In the genomic region with DNA sequence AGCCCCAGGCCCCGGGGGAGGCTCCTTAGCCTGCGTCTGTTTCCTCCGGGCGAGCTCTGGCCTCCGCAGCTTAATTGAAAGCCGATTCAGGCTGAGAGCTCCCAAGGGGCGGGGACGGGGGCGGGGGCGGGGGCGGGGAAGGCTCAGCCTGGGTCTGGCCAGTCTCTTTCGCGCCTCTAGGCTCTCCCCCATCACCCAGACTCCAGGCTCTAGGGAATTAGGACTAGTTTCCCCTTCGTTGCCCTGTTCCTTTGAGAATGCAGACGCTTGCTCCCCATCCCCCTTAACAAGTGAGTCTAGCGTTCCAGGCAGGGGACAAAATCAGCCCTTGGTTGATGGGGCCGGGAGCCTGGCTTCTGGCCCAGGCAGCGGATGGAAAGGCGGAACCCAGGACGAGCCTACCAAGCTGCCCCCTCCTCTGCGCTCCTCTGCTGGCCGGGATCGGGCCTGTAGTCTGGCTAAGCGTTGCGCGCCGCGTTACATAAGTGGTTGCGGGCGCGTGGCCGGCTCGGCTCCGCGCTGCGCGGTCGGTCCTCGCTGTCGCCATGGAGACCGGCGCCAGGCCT, we compare ENCODE assay signal across 8 mouse cellular contexts. TPM values are rescaled to one million over a fixed set of nuclear protein-coding genes. Genes with fewer than 3 reads are reported as not detected.
A peak's percentile ranks its signal among the peaks of the same experiment; 100 is the strongest.
DNase-seq lines count a peak whose midpoint lies in the region; ATAC-seq and TF ChIP-seq lines count a peak whose summit lies in the region.

No protein-coding gene starts in this region.

- peak; percentile 20 for DNase-seq in kidney, postnatal 10 days
- DNase-seq in kidney, adult 2 months, result no peak
- DNase-seq in embryo, embryonic 10 days (ENCODE audit: low spot score), result peak; percentile 67
- no peak for DNase-seq in spleen, adult 12 weeks (ENCODE audit: low spot score)
- no peak for DNase-seq in kidney, postnatal 14 days
- DNase-seq in lung, postnatal 10 days, result no peak

- ATAC-seq in hindbrain, embryonic 16.5 days, result peak; percentile 68
- peak; percentile 48 for ATAC-seq in midbrain, embryonic 15.5 days (replicated peaks)

- H3K36me3 ChIP-seq in kidney, adult 2 months (ENCODE audit: control insufficient read depth, insufficient read depth, low read length), result no peaks in the 10 kb centered on the region
- H3K36me3 ChIP-seq in hindbrain, embryonic 16.5 days (ENCODE audit: control insufficient read depth, insufficient read depth, low read length), result no peaks in the 10 kb centered on the region
- H3K36me3 ChIP-seq in midbrain, embryonic 15.5 days (replicated peaks), result no peaks in the 10 kb centered on the region

- no peak overlapping the region for H3K4me3 ChIP-seq in kidney, adult 2 months (ENCODE audit: insufficient read depth, low read depth, low read length)
- H3K4me3 ChIP-seq in hindbrain, embryonic 16.5 days (ENCODE audit: low read length), result peak overlapping the region; percentile 52
- H3K4me3 ChIP-seq in midbrain, embryonic 15.5 days, result peak overlapping the region; percentile 71

- H3K4me2 ChIP-seq in hindbrain, embryonic 16.5 days (ENCODE audit: low read length), result peak overlapping the region; percentile 83
- H3K4me2 ChIP-seq in midbrain, embryonic 15.5 days, result peak overlapping the region; percentile 75

- no peaks in the 10 kb centered on the region for H3K9me3 ChIP-seq in hindbrain, embryonic 16.5 days (ENCODE audit: control insufficient read depth, low read length)
- no peaks in the 10 kb centered on the region for H3K9me3 ChIP-seq in midbrain, embryonic 15.5 days

- no peaks in the 10 kb centered on the region; the same call in 1 of the 2 replicates for H3K27me3 ChIP-seq in kidney, adult 2 months (replicated peaks; ENCODE audit: control insufficient read depth, insufficient read depth, low read length)
- peaks cover 3% of the 10 kb centered on the region; the same call in 1 of the 2 replicates for H3K27me3 ChIP-seq in hindbrain, embryonic 16.5 days (replicated peaks; ENCODE audit: control insufficient read depth, insufficient read depth, low read length)
- 0 out of 2 replicates have a peak, but pooled peaks cover 4% of the 10 kb centered on the region for H3K27me3 ChIP-seq in midbrain, embryonic 15.5 days (replicated peaks)

- no peak for TF ChIP-seq CTCF in kidney, adult 2 months (conservative IDR thresholded peaks at IDR 0.05; ENCODE audit: insufficient read depth, insufficient read length, low read depth, low read length)

- H3K9ac ChIP-seq in hindbrain, embryonic 16.5 days (ENCODE audit: low read depth, low read length), result peak overlapping the region; percentile 65
- peak overlapping the region; percentile 51 for H3K9ac ChIP-seq in midbrain, embryonic 15.5 days

- H3K4me1 ChIP-seq in kidney, adult 2 months (ENCODE audit: control insufficient read depth, insufficient read depth, low read length), result no peaks in the 10 kb centered on the region
- peaks cover 34% of the 10 kb centered on the region for H3K4me1 ChIP-seq in hindbrain, embryonic 16.5 days (ENCODE audit: control insufficient read depth, insufficient read depth, low read depth, low read length)
- H3K4me1 ChIP-seq in midbrain, embryonic 15.5 days, result peaks cover 53% of the 10 kb centered on the region

- WGBS in kidney, adult 2 months, result under 1% methylated on average over 42 of the region's 42 CpGs
- under 1% methylated on average over 42 of the region's 42 CpGs for WGBS in hindbrain, embryonic 16.5 days
- under 1% methylated on average over 42 of the region's 42 CpGs for WGBS in midbrain, embryonic 15.5 days

- no peak overlapping the region for H3K27ac ChIP-seq in kidney, adult 2 months (ENCODE audit: insufficient read depth, low read depth, low read length)
- H3K27ac ChIP-seq in hindbrain, embryonic 16.5 days (ENCODE audit: low read depth, low read length), result peak overlapping the region; percentile 36; the same call in 1 of the 2 replicates
- peak overlapping the region; percentile 68 for H3K27ac ChIP-seq in midbrain, embryonic 15.5 days

- no peak for TF ChIP-seq POLR2A in kidney, adult 2 months (IDR thresholded peaks at IDR 0.05; ENCODE audit: low read depth, low read length)

RNA-seq across cellular contexts. Expression of a gene that starts 10.1 kb away (rescaled TPM):
- polyA plus RNA-seq in kidney, adult 2 months (2012; rRNA removed), result 1.5 and 2.2 TPM in 2 replicates
- polyA plus RNA-seq in hindbrain, embryonic 16.5 days (2015; fragmentation: Nextera tagmentation; extraction: Ambion mirVana), result 52.7 and 54.9 TPM in 2 replicates
- 63.8 and 64.0 TPM in 2 replicates for polyA plus RNA-seq in midbrain, embryonic 15.5 days (2015; fragmentation: Nextera tagmentation; extraction: Ambion mirVana)

RNA-seq across cellular contexts. Expression of a gene that starts 30.1 kb away (rescaled TPM):
- polyA plus RNA-seq in kidney, adult 2 months (2012; rRNA removed), result 1.7 and 1.8 TPM in 2 replicates
- 22.5 and 29.3 TPM in 2 replicates for polyA plus RNA-seq in hindbrain, embryonic 16.5 days (2015; fragmentation: Nextera tagmentation; extraction: Ambion mirVana)
- polyA plus RNA-seq in midbrain, embryonic 15.5 days (2015; fragmentation: Nextera tagmentation; extraction: Ambion mirVana), result 28.9 and 34.3 TPM in 2 replicates

RNA-seq across cellular contexts. Expression of a gene that starts 59.2 kb away (rescaled TPM):
- polyA plus RNA-seq in kidney, adult 2 months (2012; rRNA removed), result 20.4 and 25.7 TPM in 2 replicates
- polyA plus RNA-seq in hindbrain, embryonic 16.5 days (2015; fragmentation: Nextera tagmentation; extraction: Ambion mirVana), result 13.4 and 17.1 TPM in 2 replicates
- polyA plus RNA-seq in midbrain, embryonic 15.5 days (2015; fragmentation: Nextera tagmentation; extraction: Ambion mirVana), result 17.8 and 18.9 TPM in 2 replicates

Comparison
In these comparisons a context has a peak if more than half of its experiments do, and no peak if none do; other contexts are left out.
1. DNase-seq: peak in kidney, postnatal 10 days (single experiment) and embryo, embryonic 10 days (single experiment); none in kidney, adult 2 months (single experiment), spleen, adult 12 weeks (single experiment), kidney, postnatal 14 days (single experiment) and lung, postnatal 10 days (single experiment).
2. RNA of a gene that starts 10.1 kb away (polyA plus RNA-seq): 63.8 to 64.0 TPM in midbrain, embryonic 15.5 days and 52.7 to 54.9 TPM in hindbrain, embryonic 16.5 days; 1.5 to 2.2 TPM in kidney, adult 2 months; every median in the first group is over 10 times any median in the second.